ENCODE assay signal across 19 mouse cellular contexts in the genomic region with DNA sequence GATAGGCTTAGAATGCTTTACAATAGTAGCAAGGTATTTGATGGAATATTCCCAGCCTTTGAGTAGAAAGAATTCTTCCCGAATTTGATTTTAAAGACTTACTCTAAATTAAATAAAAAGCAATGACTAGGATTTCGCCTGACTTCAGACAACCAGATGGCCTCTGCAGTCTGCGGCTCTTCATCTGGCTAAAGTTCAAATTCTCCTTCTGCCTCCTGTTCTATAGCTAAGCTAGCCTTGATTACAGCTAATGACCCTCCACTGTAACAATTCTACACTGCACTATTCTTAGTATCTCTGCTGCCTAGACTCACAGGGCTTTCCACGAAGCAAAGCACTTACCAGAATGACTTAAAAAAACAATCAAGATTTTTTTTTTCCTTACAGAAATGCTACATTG.
A peak's percentile ranks its signal among the peaks of the same experiment; 100 is the strongest.
DNase-seq lines count a peak whose midpoint lies in the region; ATAC-seq lines count a peak whose summit lies in the region.
"Had no signal": no experiment of that assay in that cellular context is flagged by ENCODE, and none has a peak within 500 bp of the region (broad histone marks: within the 10 kb centered on the region; RNA-seq: fewer than 3 reads in every experiment).

No protein-coding gene starts in this region.

- WGBS in forebrain, embryonic 15.5 days, result 61% methylated on average over 4 of the region's 4 CpGs
- 85% methylated on average over 4 of the region's 4 CpGs for WGBS in forebrain, embryonic 11.5 days

- no peaks in the 10 kb centered on the region for H3K36me3 ChIP-seq in forebrain, embryonic 15.5 days
- no peaks in the 10 kb centered on the region for H3K36me3 ChIP-seq in forebrain, embryonic 11.5 days (ENCODE audit: control insufficient read depth, insufficient read depth, low read length)
- H3K36me3 ChIP-seq: heart, embryonic 13.5 days; liver, embryonic 15.5 days; midbrain, embryonic 15.5 days had no signal

- H3K27ac ChIP-seq in forebrain, embryonic 15.5 days (replicated peaks), result peak overlapping the region; percentile 63
- no peak overlapping the region for H3K27ac ChIP-seq in forebrain, embryonic 11.5 days (ENCODE audit: low read depth, low read length)
- H3K27ac ChIP-seq: heart, embryonic 13.5 days; liver, embryonic 15.5 days; midbrain, embryonic 15.5 days had no signal

- no peaks in the 10 kb centered on the region for H3K9me3 ChIP-seq in forebrain, embryonic 15.5 days
- no peaks in the 10 kb centered on the region for H3K9me3 ChIP-seq in forebrain, embryonic 11.5 days (ENCODE audit: control insufficient read depth, low read length)
- H3K9me3 ChIP-seq: heart, embryonic 13.5 days; liver, embryonic 15.5 days; midbrain, embryonic 15.5 days had no signal

- no peak overlapping the region for H3K9ac ChIP-seq in forebrain, embryonic 15.5 days (replicated peaks)
- H3K9ac ChIP-seq in forebrain, embryonic 11.5 days (ENCODE audit: low read length), result no peak overlapping the region
- H3K9ac ChIP-seq: heart, embryonic 13.5 days; liver, embryonic 15.5 days; midbrain, embryonic 15.5 days had no signal

- no peak for DNase-seq in forebrain, embryonic 11.5 days (ENCODE audit: low spot score)
- peak; percentile 28 for DNase-seq in left cerebral cortex, postnatal 4 days
- no peak for DNase-seq in left cerebral cortex, postnatal 10 days (ENCODE audit: extremely low spot score in 1 of 2, low spot score in 2 of 2)
- peak; percentile 87 for DNase-seq in cerebellum, adult 9-11 months
- no peak for DNase-seq in kidney, postnatal 25 days
- DNase-seq in thymus, postnatal 25 days, result no peak
- DNase-seq: adrenal gland, postnatal 36 days; B cell, adult 2 months; heart, postnatal 36 days; kidney, adult 8-10 months; kidney, postnatal 36 days; lung, postnatal 10 days; retina, postnatal 1 day; thymus, adult 18-20 months had no signal

- intact Hi-C loops in left cerebral cortex, postnatal 4 days (cut with DNase I), result no loop called here
- intact Hi-C loops in left cerebral cortex, postnatal 10 days (cut with DNase I), result no loop called here

- peak; percentile 76; the same call in 1 of the 2 replicates for ATAC-seq in forebrain, embryonic 15.5 days (replicated peaks)
- no peak for ATAC-seq in forebrain, embryonic 11.5 days (replicated peaks; ENCODE audit: low FRiP score)
- ATAC-seq: inflammation-experienced regulatory T-cells, adult 6 months; midbrain, embryonic 15.5 days had no signal

- H3K27me3 ChIP-seq in forebrain, embryonic 15.5 days, result no peaks in the 10 kb centered on the region
- no peaks in the 10 kb centered on the region for H3K27me3 ChIP-seq in forebrain, embryonic 11.5 days (ENCODE audit: control insufficient read depth, insufficient read depth, low read length)
- H3K27me3 ChIP-seq: heart, embryonic 13.5 days; liver, embryonic 15.5 days; midbrain, embryonic 15.5 days had no signal

- no peaks in the 10 kb centered on the region; the same call in 1 of the 2 replicates for H3K4me1 ChIP-seq in forebrain, embryonic 15.5 days
- no peaks in the 10 kb centered on the region for H3K4me1 ChIP-seq in forebrain, embryonic 11.5 days (replicated peaks; ENCODE audit: control insufficient read depth, insufficient read depth, low read length)
- H3K4me1 ChIP-seq: heart, embryonic 13.5 days; liver, embryonic 15.5 days; midbrain, embryonic 15.5 days had no signal

- H3K4me3 ChIP-seq in forebrain, embryonic 15.5 days, result no peak overlapping the region
- no peak overlapping the region for H3K4me3 ChIP-seq in forebrain, embryonic 11.5 days (ENCODE audit: low read depth, low read length)
- H3K4me3 ChIP-seq: heart, embryonic 13.5 days; liver, embryonic 15.5 days; midbrain, embryonic 15.5 days had no signal

- H3K4me2 ChIP-seq in forebrain, embryonic 15.5 days (replicated peaks), result no peak overlapping the region
- no peak overlapping the region for H3K4me2 ChIP-seq in forebrain, embryonic 11.5 days (ENCODE audit: low read depth, low read length, severe bottlenecking)
- H3K4me2 ChIP-seq: heart, embryonic 13.5 days; liver, embryonic 15.5 days; midbrain, embryonic 15.5 days had no signal

Comparison
In these comparisons a context has a peak if more than half of its experiments do, and no peak if none do; other contexts are left out.
1. DNase-seq: peak in left cerebral cortex, postnatal 4 days (single experiment) and cerebellum, adult 9-11 months (single experiment); none in forebrain, embryonic 11.5 days (single experiment), left cerebral cortex, postnatal 10 days (0 of 2), kidney, postnatal 25 days (0 of 2) and thymus, postnatal 25 days (single experiment).